Mouse (Mus musculus): ENCODE measurements around the gene Rrh.

Rrh gene

GRCm38 (mm10) chr3:129822206-129822775, at the start of gene Rrh:
TSS of gene Rrh (minus strand) at chr3:129822587.
- no peak for DNase-seq (ENCODE audit: low read depth, low spot score)

GRCm38 (mm10) chr3:129863698-129864097, 41.3 kb upstream of the Rrh start:
- DNase-seq (ENCODE audit: low read depth, low spot score), result no peak

DNA sequence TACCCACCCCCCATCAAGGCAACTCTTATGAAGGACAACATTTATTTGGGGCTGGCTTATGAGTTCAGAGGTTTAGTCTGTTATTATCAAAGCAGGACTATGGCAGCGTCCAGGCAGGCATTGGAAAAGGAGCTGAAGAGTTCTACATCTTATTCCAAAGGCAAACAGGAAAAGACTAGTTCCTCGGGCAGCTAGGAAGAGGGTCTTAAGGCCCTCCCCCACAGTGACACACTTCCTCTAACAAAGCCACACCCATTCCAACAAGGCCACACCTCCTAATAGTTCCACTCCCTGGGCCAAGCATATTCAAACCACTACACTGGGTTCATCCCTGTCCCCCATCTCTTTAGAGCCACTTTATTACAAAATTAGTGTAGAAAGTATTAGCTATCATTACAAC, 40.2 kb upstream of the Rrh start:
- DNase-seq (ENCODE audit: low read depth, low spot score), result no peak

- no peak for DNase-seq (ENCODE audit: low read depth, low spot score)
Observed at GRCm38 (mm10) chr3:129846846-129847245, 24.5 kb upstream of the Rrh start.

DNA sequence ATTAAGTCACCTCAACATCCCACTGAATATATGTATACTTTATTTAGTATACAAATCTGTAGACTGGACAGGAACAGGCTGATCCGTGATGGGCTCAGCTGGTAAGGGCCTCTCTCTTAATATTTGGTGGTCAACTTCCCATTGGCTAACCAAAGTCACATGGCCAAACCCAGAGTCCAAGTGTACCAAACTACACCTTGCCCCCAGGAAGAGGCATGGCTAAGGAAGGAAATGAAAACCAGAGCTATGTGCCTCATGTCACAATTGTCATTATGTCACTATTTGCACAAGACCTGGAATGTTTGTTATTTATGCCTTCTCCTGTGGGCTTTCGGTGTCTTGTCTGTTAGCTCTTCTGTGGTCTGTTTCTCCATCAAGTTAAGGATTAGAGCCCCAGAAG, 23.5 kb upstream of the Rrh start:
- no peak for DNase-seq (ENCODE audit: low read depth, low spot score)

DNA sequence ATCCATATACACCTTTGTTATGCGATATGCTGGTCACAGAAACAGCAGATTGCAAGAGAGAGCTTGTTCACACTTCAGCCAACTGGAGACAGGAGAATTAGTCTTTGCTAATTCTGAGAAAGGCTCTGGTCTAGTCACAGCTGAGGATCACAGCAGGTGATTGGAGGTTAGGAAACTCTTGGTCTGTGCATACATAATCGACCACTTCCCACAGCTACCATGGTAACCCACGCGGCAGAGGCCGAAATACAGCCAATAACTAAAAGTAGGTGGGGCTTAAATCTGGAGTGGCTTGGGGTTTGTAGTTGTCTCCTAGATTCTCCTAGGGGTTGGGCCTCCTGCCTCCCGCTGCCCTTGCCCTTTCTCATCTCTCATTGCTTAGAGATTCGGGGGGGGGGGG, 15.6 kb upstream of the Rrh start:
- no peak for DNase-seq (ENCODE audit: low read depth, low spot score)

DNA sequence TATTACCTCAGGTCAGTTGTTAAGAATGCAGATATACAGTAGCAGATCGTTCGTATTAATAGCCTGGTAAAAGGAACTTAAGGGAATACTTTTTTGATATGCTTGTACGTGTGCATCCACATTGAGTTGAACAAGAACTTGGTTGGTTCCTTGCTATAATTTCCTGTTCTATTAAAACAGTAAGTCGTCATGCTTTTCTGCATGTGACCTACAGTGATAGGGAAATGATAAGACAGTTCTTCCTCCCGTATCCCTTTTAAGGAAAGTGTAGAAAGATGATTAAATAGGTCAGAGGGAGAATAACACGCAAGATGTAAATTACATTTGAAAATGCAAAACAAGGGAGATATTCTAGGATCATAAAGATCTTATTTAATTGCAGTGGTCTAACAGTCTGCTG, 14.6 kb upstream of the Rrh start:
- DNase-seq (ENCODE audit: low read depth, low spot score), result no peak

GRCm38 (mm10) chr3:129836051-129836697, 13.8 kb upstream of the Rrh start:
- DNase-seq (ENCODE audit: low read depth, low spot score), result no peak

DNA sequence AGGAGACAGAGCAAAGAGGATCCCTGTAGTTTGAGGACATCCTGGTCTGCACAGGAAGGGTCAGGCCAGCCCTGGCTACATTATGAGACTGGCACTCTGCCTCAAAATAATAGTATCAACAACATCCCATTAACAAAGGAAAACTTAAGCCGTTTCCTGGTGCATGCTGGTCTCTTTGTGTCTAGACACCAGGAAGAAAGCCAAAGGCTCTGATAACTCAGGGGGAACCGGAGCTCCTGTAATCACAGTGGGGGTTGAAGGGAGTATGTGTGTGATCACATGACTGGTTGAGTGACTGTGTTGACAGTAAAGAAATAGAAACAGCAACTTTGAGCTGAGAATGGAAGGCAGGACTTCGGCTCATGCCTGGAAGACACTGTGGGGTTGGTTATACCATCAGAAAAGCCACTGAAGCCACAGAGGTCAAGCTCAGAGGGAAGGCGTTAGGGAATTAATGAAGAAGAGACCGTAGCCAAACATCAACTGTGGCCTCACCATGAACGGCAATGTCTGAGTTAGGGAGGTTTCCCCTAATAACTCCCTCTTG, 13.1 kb upstream of the Rrh start, which contains the start of gene Cfi:
Gene Cfi, plus strand, starts transcription at position 497 of the 547 bp plus-strand sequence.
- no peak for DNase-seq (ENCODE audit: low read depth, low spot score)

GRCm38 (mm10) chr3:129831035-129831568, 8.7 kb upstream of the Rrh start, which contains the start of gene Gar1:
TSS of gene Gar1 (minus strand) at chr3:129831396.
- DNase-seq (ENCODE audit: low read depth, low spot score), result peak; percentile 90

DNA sequence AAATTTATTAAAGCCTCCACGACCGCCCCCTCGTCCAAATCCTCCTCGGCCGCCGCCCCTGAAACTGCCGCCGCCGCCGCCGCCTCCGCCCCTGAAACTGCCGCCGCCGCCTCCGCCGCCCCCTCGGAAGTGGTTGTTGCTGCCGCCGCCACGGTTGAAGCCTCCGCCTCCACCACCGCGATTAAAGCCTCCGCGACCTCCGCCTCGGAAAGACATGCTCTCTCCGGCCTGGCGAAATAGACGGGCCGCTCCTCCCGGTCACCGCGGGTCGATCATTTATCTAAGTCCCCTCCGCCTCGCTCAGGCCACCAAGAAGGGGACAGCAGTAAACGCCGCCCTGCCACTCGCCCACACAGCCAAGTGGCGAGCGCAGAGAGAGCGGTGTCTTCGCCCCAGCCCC, 8.2 kb upstream of the Rrh start:
- DNase-seq (ENCODE audit: low read depth, low spot score), result no peak

DNA sequence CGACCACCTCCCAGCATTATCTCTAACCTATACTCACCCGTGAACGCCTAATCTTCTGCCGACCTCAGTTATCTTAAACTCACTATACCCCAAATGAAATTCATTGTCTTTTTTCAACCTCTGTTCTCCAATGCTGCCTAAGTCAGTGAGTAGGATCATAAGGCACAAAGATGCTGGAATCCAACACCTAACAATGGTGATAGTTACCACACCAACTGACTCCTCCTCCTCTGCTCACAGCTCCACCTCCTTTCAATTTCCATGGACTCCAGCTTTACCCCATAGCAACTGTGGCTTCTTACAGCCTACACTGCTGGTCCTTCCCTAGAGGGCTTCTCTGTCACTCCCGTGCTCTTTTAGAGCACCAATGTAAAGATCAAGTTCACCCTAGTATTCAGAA, 5.3 kb upstream of the Rrh start:
- DNase-seq (ENCODE audit: low read depth, low spot score), result no peak

DNA sequence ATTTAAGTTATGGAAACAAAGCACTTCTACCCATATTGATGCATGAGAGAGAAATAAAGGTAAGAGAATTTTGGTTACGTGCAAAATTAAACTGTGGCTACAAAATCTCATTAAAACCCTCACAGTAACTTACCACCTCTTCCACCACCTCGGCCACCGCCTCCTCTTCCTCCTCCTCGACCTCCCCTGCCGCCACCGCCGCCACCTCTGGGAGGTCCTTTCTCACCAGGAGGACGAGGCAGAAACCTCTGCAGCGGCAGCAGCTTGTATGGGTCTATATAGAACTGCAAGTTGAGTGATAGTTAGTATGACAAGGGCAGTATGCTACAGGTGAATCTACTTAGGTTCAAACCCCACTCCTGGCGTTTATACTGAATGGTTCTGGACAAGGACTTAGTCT, 4.3 kb upstream of the Rrh start:
- DNase-seq (ENCODE audit: low read depth, low spot score), result no peak

DNA sequence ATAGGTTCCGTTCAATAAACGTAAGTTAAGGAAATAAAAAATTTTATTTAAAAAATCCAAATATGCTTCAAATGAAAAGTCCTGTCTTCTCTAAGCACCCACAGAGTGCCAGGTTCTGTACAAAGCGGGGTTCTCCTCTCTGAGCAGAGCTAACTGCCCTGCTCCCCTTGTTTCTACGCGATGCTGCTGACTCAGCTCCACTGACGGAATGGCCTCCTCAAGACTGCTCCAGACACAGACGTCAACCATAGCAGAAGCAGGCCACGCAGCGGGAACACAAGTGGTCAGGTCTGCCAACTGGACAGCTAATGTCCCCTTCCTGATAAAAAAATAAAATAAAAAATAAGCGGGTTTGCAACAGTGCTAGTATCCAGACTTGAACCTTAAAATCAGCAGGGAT, 2.5 kb upstream of the Rrh start:
- DNase-seq (ENCODE audit: low read depth, low spot score), result no peak

GRCm38 (mm10) chr3:129824146-129824545, 1.8 kb upstream of the Rrh start:
- no peak for DNase-seq (ENCODE audit: low read depth, low spot score)

DNA sequence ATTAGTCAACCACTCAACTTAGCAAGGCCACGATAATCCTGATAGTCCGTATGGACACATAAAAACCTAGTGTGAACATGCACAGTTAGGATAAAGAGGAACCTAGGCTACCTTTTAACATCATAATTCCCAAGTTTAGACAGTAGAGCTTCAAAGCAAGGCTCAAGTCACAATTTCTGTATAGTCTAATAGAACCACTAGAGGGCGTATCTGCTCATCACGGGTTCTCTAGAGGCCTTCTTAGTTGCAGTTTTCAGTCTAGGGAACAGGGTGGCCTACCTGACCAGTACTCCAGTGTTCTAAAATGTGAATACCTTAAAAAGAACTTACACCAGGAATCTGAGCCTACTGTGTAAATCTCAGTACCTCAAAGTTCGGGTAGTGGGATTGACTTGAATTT, 906 bp upstream of the Rrh start:
- no peak for DNase-seq (ENCODE audit: low read depth, low spot score)

DNA sequence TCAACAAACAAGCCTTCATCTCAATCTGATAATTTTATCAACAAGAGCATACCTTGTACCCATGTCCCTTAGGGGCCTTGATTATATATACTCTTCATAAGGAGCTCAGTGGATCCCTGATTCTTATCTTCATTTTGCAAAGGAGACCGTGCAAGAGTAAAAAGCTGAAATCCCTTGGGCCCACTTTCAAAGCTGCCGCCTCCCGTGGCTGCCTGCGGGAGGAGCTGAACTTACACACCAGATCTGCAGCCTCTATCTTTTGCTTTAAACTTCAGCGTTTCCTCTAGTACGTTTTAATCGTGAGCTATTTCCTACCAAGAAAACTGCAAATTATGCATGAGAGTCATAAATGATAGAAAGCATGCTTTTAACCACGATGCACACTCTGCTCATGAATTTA, 651 bp downstream of the Rrh start:
- DNase-seq (ENCODE audit: low read depth, low spot score), result no peak

DNA sequence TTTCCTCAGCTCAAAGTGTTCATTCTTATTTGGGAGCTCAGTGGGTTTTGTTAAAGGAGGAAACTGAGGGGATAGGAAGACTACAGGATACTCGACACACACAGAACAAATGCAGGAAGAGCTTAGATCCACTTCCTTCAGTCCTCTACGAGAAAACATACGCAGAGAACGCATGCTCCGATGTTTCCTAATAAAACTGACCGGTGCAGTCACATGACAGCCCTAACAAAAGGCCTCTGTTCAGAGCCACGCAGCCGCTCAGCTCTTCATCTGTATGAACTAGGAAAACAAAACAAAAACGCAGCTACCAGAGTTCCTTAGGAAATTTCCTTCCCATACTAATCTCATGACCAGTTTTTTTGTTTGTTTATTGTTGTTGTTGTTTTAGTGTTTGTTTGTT, 1.5 kb downstream of the Rrh start:
- no peak for DNase-seq (ENCODE audit: low read depth, low spot score)

- DNase-seq (ENCODE audit: low read depth, low spot score), result no peak
Observed at GRCm38 (mm10) chr3:129803765-129804164, 18.6 kb downstream of the Rrh start, which contains the start of gene Lrit3. TSS of gene Lrit3 (minus strand) at chr3:129804030.

- no peak for DNase-seq (ENCODE audit: low read depth, low spot score)
Observed at GRCm38 (mm10) chr3:129799011-129799410, 23.4 kb downstream of the Rrh start.

- DNase-seq (ENCODE audit: low read depth, low spot score), result no peak
Observed at GRCm38 (mm10) chr3:129798551-129798950, 23.8 kb downstream of the Rrh start.

DNA sequence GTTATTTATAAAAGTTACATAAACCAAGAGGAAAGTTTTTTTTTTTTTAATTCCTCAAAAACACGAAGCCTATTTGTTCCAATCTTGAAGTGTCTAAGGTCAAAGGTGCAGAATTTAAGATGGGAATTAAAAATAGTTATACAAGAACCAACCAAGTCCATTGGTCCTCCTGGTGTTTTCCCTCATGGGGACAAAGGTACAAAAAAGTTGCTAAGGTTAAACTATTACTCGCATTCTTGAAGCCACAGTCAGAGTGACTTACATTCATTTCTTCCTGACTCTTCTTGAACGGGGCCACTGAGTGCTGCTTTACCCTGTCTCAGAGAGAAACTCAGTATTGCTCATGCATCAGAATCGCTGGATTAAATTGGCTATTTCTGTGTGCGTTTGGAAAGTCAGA, 25.0 kb downstream of the Rrh start:
- no peak for DNase-seq (ENCODE audit: low read depth, low spot score)

- no peak for DNase-seq (ENCODE audit: low read depth, low spot score)
Observed at GRCm38 (mm10) chr3:129793801-129794200, 28.6 kb downstream of the Rrh start.

Data from brain, embryonic 18.5 days (tissue).